Mouse (Mus musculus) forelimb bud, embryonic 11.5 days (tissue): ENCODE measurements around the gene Apba3.
"Not testable (repeated sequence)": the region's sequence is repeated elsewhere in the genome, so short reads cannot be mapped to it uniquely, and the experiment has no call there.

Experiments
- DNase-seq: peaks from one replicate; pipeline ENCODE4 v3.0.0-alpha.2; 2012; ENCODE audit warnings: low read depth, low spot score

Apba3 gene

GRCm38 (mm10) chr10:81266211-81267105, at the start of gene Apba3, which contains the start of gene Mrpl54:
Apba3 (plus strand) TSS chr10:81266960.
Mrpl54 (minus strand) TSS chr10:81266934.
- DNase-seq = peak; percentile 94

GRCm38 (mm10) chr10:81217267-81217666, 49.5 kb upstream of the Apba3 start:
- not testable (repeated sequence) for DNase-seq

GRCm38 (mm10) chr10:81217964-81218363, 48.8 kb upstream of the Apba3 start:
- peak; percentile 49 for DNase-seq

GRCm38 (mm10) chr10:81221402-81222015, 45.3 kb upstream of the Apba3 start:
- no peak for DNase-seq

- not testable (repeated sequence) for DNase-seq
These were observed 43.0 kb upstream of the Apba3 start for GRCm38 (mm10) chr10:81223731-81224130.

- no peak for DNase-seq
These were observed 36.9 kb upstream of the Apba3 start for GRCm38 (mm10) chr10:81229735-81230437.

GRCm38 (mm10) chr10:81230438-81231332, 36.1 kb upstream of the Apba3 start, which contains the start of gene Atcay:
Atcay (minus strand) TSS chr10:81230833.
- peak; percentile 33 for DNase-seq

- DNase-seq = no peak
These were observed 35.3 kb upstream of the Apba3 start for GRCm38 (mm10) chr10:81231436-81231835.

- peak; percentile 80 for DNase-seq
These were observed 34.1 kb upstream of the Apba3 start, which contains the start of gene Zfr2 for GRCm38 (mm10) chr10:81232580-81233225. Zfr2 (plus strand) TSS chr10:81233155.

GRCm38 (mm10) chr10:81233226-81233585, 33.6 kb upstream of the Apba3 start:
- DNase-seq = no peak

GRCm38 (mm10) chr10:81234206-81234605, 32.6 kb upstream of the Apba3 start:
- DNase-seq = no peak

GRCm38 (mm10) chr10:81236471-81237268, 30.1 kb upstream of the Apba3 start:
- DNase-seq = no peak

- DNase-seq = no peak
These were observed 28.1 kb upstream of the Apba3 start for GRCm38 (mm10) chr10:81238618-81239017.

- DNase-seq = peak; percentile 68
These were observed 25.9 kb upstream of the Apba3 start for GRCm38 (mm10) chr10:81240876-81241275.

GRCm38 (mm10) chr10:81242021-81242420, 24.7 kb upstream of the Apba3 start:
- DNase-seq = no peak

- no peak for DNase-seq
These were observed 22.6 kb upstream of the Apba3 start for GRCm38 (mm10) chr10:81244146-81244545.

- DNase-seq = peak; percentile 68
These were observed 22.2 kb upstream of the Apba3 start for GRCm38 (mm10) chr10:81244595-81244994.

- no peak for DNase-seq
These were observed 21.6 kb upstream of the Apba3 start for GRCm38 (mm10) chr10:81245166-81245565.

- DNase-seq = no peak
These were observed 19.0 kb upstream of the Apba3 start for GRCm38 (mm10) chr10:81247804-81248203.

GRCm38 (mm10) chr10:81249442-81249841, 17.3 kb upstream of the Apba3 start:
- no peak for DNase-seq
